Mouse (Mus musculus) limb, embryonic 12.5 days (tissue): ENCODE measurements at regions not wholly inside any gene's neighbourhood (a gene's known extent, or its start where the extent isn't known, plus 50 kb on each side); places are given as distances from the start of the nearest gene placed in this dataset.
"Not testable (repeated sequence)": the region's sequence is repeated elsewhere in the genome, so short reads cannot be mapped to it uniquely, and the experiment has no call there.

Experiments
- ATAC-seq: fragments of 200-750 bp; cut with Nextera tagmentation; 2 replicates; pipeline ENCODE4 v1.8.0; 2017; ENCODE audit warnings: low read depth, moderate TSS enrichment; ENCODE audit not compliant: insufficient number of reproducible peaks, insufficient read depth, low FRiP score, low TSS enrichment
- H3K27ac ChIP-seq: fragments of 300-500 bp; sonication (generic); 2 replicates; pipeline ENCODE4 v1.5.1; 2016; ENCODE audit warnings: mild to moderate bottlenecking, moderate library complexity
- H3K27me3 ChIP-seq: fragments of 300-500 bp; sonication (generic); 2 replicates; pipeline ENCODE4 v1.6.1; 2016; ENCODE audit warnings: mild to moderate bottlenecking, moderate library complexity
- H3K36me3 ChIP-seq: fragments of 300-500 bp; sonication (generic); 2 replicates; pipeline ENCODE4 v1.6.1; 2016; ENCODE audit warnings: mild to moderate bottlenecking, moderate library complexity
- H3K4me1 ChIP-seq: fragments of 300-500 bp; sonication (generic); replicated peaks from 2 replicates; pipeline ENCODE4 v1.6.1; 2016
- H3K4me2 ChIP-seq: fragments of 300-500 bp; sonication (generic); 2 replicates; pipeline ENCODE4 v1.6.1; 2016; ENCODE audit warnings: mild to moderate bottlenecking, moderate library complexity
- H3K4me3 ChIP-seq: fragments of 300-500 bp; sonication (generic); replicated peaks from 2 replicates; pipeline ENCODE4 v1.5.1; 2016; ENCODE audit warnings: mild to moderate bottlenecking
- H3K9ac ChIP-seq: fragments of 300-500 bp; sonication (generic); replicated peaks from 2 replicates; pipeline ENCODE4 v1.6.1; 2016; ENCODE audit warnings: mild to moderate bottlenecking, moderate library complexity
- H3K9me3 ChIP-seq: fragments of 300-500 bp; sonication (generic); 2 replicates; pipeline ENCODE4 v1.6.1; 2016; ENCODE audit warnings: mild to moderate bottlenecking, moderate library complexity
- WGBS: fragments of 180-500 bp; shearing (Covaris S2); methylation state at CpG from one replicate; pipeline ENCODE4 v1.1.7; 2016; 5-methylcytosine and 5-hydroxymethylcytosine counted together

DNA sequence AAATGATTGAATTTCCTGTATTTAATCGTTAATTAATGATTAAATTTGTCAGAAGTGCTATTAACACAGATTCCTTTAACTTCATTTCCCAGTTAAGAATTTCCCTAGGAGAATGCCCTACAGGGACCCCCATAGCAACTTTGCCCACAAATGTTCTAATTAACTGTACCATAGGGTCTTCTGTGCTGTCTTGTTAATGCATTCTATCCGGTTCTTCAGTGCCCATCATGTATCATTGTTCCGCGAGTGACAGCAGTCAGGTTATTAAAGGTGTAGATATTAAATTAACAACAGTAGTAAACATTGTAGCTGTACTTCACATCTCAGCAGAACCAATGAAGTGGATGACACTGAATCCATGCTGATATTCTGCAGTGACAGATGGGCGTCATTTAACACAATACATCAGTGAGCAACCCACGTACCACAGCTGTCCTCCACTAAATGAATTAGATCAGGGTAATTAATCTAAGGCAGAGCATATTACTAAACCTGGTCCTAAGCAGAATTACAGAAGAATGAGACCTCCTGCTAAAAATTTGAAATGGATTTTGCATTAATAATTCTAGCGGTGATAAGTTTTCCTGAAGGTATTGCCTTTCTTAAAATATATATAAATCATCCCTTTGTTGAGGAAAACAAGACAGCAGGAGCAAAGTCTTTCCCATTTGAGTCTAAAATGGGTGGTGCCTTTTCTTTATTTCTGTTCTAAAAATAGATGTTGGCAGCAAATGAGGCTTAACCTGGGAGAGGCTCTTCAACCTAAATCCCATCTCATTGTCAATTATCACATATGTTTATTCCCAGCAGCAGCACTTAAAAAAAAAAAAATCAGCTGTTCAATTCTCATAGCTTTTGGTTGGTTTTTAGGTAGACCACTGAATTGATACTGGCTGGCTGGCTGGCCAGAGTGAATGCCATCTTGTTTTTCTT, 872.3 kb downstream of the Nxph1 start:
- H3K27ac ChIP-seq: no peak overlapping the region
- WGBS: 88% methylated on average over 7 of the region's 7 CpGs
- H3K9ac ChIP-seq: no peak overlapping the region
- H3K9me3 ChIP-seq: no peaks in the 10 kb centered on the region
- no peak overlapping the region for H3K4me3 ChIP-seq
- no peaks in the 10 kb centered on the region for H3K27me3 ChIP-seq
- no peaks in the 10 kb centered on the region for H3K36me3 ChIP-seq
- ATAC-seq: no peak
- no peaks in the 10 kb centered on the region for H3K4me1 ChIP-seq
- no peak overlapping the region for H3K4me2 ChIP-seq

- no peaks in the 10 kb centered on the region for H3K4me1 ChIP-seq
- no peak for ATAC-seq
- 45% methylated on average over 5 of the region's 5 CpGs for WGBS
These were observed 886.7 kb downstream of the Nxph1 start for GRCm38 (mm10) chr6:9834884-9835476.

DNA sequence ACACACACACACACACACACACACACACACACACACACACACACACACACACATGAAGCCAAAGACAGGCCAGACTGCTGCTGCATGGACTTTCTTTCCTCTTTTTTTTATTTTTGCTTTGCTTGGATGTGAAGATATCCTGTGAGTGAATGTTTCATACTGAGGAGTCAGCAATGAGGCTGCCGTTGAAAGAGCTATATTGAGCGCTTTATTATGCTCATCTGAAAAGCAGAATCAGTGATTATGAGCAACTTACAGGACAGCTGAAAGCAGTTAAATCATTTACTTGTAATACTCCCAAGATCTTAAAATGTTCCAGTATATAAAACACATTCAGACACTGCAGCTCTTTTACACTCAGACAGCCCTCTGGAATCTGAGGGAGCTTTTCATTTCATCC, 894.2 kb downstream of the Nxph1 start:
- Histone ChIP-seq H3K27me3 (no peaks in the 10 kb centered on the region), H3K9ac (no peak overlapping the region), H3K36me3 (no peaks in the 10 kb centered on the region), H3K4me2 (no peak overlapping the region), H3K9me3 (no peaks in the 10 kb centered on the region), H3K27ac (no peak overlapping the region), H3K4me3 (no peak overlapping the region), H3K4me1 (no peaks in the 10 kb centered on the region)
- no peak for ATAC-seq
- WGBS: 85% methylated on average over 2 of the region's 2 CpGs

More at GRCm38 (mm10) chr6:9834884-9835476, 886.7 kb downstream of the Nxph1 start:
- no peak overlapping the region for H3K4me3 ChIP-seq
- H3K27ac ChIP-seq: no peak overlapping the region
- H3K9ac ChIP-seq: no peak overlapping the region
- no peaks in the 10 kb centered on the region for H3K9me3 ChIP-seq
- no peaks in the 10 kb centered on the region for H3K36me3 ChIP-seq
- no peak overlapping the region for H3K4me2 ChIP-seq
- H3K27me3 ChIP-seq: no peaks in the 10 kb centered on the region

DNA sequence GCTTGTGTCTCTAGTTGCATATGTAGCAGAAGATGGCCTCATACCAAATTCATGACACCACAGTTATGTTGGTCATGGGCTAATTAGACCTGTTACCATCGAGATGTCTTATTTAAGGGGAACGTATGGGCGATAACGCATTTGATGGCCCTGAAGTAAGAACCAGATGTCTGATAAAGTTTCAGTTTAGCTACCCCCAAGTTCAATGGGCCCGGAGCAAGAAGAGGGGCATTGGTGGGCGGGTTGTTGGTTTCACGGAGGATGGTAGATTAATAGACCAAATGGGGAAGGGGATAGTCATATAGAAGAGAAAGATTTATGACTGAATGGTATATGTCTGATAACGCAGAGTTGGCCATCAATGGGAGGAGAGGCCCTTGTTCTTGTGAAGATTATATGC, 941.6 kb downstream of the Nxph1 start:
- H3K36me3 ChIP-seq, H3K9ac ChIP-seq, H3K4me2 ChIP-seq, H3K4me1 ChIP-seq, H3K4me3 ChIP-seq, H3K9me3 ChIP-seq, H3K27me3 ChIP-seq, H3K27ac ChIP-seq: not testable (repeated sequence)
- WGBS: 90% methylated on average over 8 of the region's 8 CpGs
- ATAC-seq: peak; percentile 100
